Mouse (Mus musculus) heart, postnatal 14 days (tissue): ENCODE data around the gene Col20a1. TPM values are rescaled to one million over a fixed set of nuclear protein-coding genes. Genes with fewer than 3 reads are reported as not detected.

Experiments used
- DNase-seq, 2 experiments: peaks; one replicate each; pipeline ENCODE4 v3.0.0; 2021 to 2022
- intact Hi-C: fragments of 180-260 bp; cut with DNase I; formaldehyde crosslinking; loops from one replicate; pipeline ENCODE4 v1.15.1; 2025
- total RNA-seq, 2 experiments: library from RNA; stranded (reverse); gene quantifications; 2 replicates each; pipeline ENCODE4 v1.2.3; 2021

The Col20a1 gene
- total RNA-seq, 2 experiments from 2014 or later = 0.56 to 1.0 TPM

DNA sequence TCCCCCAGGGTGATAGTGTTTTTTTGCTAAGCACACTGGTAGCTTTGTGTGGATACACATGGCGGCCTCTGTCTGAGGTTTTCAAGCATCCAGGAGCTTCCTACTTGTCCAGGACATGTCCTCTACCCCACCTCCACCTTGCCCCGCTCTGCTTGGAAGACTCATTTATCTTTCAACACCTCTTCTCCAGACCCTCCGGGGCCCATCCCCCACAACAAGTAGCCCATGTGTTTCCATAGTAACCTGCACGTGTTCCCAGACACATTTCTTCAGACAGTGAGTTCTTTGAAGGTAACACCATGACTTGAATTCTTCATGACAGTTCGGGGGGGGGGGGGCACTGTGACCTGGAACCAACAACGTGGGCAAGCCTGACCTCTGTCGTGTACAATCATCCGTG, 71.0 kb downstream of the Col20a1 start:
- intact Hi-C loops = no loop called here
- DNase-seq = no peak

DNA sequence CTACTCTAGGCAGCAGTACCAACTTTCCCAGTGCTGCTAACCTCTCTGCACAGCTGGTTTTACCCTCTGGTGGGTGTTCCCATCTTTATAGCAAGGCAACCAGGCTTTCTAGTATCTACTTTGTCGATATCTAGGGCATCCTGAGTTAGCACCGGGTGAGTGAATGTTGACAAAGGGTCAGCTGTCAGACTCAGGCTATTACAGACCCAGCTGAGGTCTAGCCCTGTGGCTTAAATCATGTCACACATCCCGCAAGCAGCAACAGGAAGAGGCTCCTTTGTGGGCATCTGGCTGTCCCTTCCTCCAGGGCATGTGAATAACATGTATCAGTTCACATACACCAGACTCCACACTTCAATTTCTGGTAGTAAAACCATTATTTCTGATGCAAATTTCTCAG, 71.9 kb downstream of the Col20a1 start:
- no peak for DNase-seq
- intact Hi-C loops = loop anchor here (2.0 kb wide), 2 partner anchors 25 to 133 kb away; no protein-coding TSS in a partner anchor

- peak; percentile 76 to 86 for DNase-seq
- intact Hi-C loops = loop anchor here (1.0 kb wide), 1 partner anchor 64 kb away; no protein-coding TSS in a partner anchor
Measured at GRCm38 (mm10) chr2:181060127-181060526, 73.8 kb downstream of the Col20a1 start.

DNA sequence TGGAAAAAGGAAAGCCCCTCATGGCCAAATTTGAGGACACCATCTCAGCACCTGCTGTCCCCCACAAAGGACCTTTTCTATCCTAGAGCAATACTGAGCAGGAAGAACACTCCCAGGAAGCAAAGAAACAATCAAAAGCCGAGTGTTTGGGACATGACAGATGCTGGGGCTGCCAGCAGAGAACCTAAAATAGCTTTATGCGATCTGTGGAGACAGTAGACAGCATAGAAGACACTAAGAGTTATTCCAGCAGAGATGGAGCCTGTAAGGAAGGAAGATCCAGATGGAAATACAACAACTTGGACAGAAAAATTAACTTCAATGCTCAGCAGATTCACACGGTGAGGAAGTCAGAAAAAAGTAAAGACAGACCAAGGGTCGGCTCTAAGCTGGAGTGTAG, 79.5 kb downstream of the Col20a1 start:
- intact Hi-C loops = no loop called here
- DNase-seq = no peak

Other genes starting within 250 kb of the Col20a1 start
- gene Bhlhe23, start 209.6 kb upstream of the Col20a1 start, total RNA-seq = not detected
- 10 to 100 TPM; 43.1 to 43.9 TPM for gene Ythdf1, start 65.6 kb upstream of the Col20a1 start, total RNA-seq
- gene Birc7, start 57.5 kb upstream of the Col20a1 start, total RNA-seq = not detected
- 10 to 100 TPM; 15.3 to 15.7 TPM for gene Nkain4, start 31.8 kb upstream of the Col20a1 start, total RNA-seq
- 10 to 100 TPM; 41.0 to 41.8 TPM for gene Arfgap1, start 19.3 kb upstream of the Col20a1 start, total RNA-seq
- gene Chrna4, start 57.0 kb downstream of the Col20a1 start, total RNA-seq = under 1 TPM in 1 of 2 experiments, not detected in 1; 0.17 TPM
- gene Kcnq2, start 148.8 kb downstream of the Col20a1 start, total RNA-seq = under 1 TPM in 1 of 2 experiments, not detected in 1; 0.22 TPM
- gene Eef1a2, start 170.5 kb downstream of the Col20a1 start, total RNA-seq = 1,000 to 10,000 TPM in 1 of 2 experiments, 100 to 1,000 TPM in 1; 981 to 1,021 TPM
- gene Ppdpf, start 200.7 kb downstream of the Col20a1 start, total RNA-seq = 10 to 100 TPM; 45.2 to 49.2 TPM
- not detected for gene Ptk6, start 216.3 kb downstream of the Col20a1 start, total RNA-seq
- gene Srms, start 226.7 kb downstream of the Col20a1 start, total RNA-seq = under 1 TPM; 0.17 to 0.61 TPM
- under 1 TPM in 1 of 2 experiments, not detected in 1; 0.20 TPM for gene Fndc11, start 233.5 kb downstream of the Col20a1 start, total RNA-seq